Mouse (Mus musculus) myocyte (in vitro differentiated cells): ENCODE data around the gene Plcb2. TPM values are rescaled to one million over a fixed set of nuclear protein-coding genes. Genes with fewer than 3 reads are reported as not detected.

Experiments used
- H3K27me3 ChIP-seq: one replicate; pipeline ENCODE4 v1.6.1; 2011; ENCODE audit not compliant: control insufficient read depth, insufficient read depth, insufficient read length
- H3K36me3 ChIP-seq: one replicate; pipeline ENCODE4 v1.6.1; 2011; ENCODE audit not compliant: control insufficient read depth, insufficient read depth
- H3K4me2 ChIP-seq: one replicate; pipeline ENCODE4 v1.6.1; 2011; ENCODE audit warnings: low read depth, control low read depth
- H3K4me3 ChIP-seq: one replicate; pipeline ENCODE4 v1.5.1; 2011; ENCODE audit warnings: mild to moderate bottlenecking, control low read depth, moderate library complexity
- H3K79me2 ChIP-seq: one replicate; pipeline ENCODE4 v1.6.1; 2011; ENCODE audit not compliant: control insufficient read depth, insufficient read depth
- H3ac ChIP-seq: one replicate; pipeline ENCODE4 v1.6.1; 2011; ENCODE audit not compliant: control insufficient read depth, insufficient read length
- CEBPB ChIP-seq: IDR thresholded peaks from 2 replicates; pipeline ENCODE4 v1.6.1; 2011; ENCODE audit warnings: mild to moderate bottlenecking, moderate library complexity; ENCODE audit not compliant: poor library complexity, insufficient read depth, severe bottlenecking
- E2F4 ChIP-seq: IDR thresholded peaks from one replicate; pipeline ENCODE4 v1.6.1; 2011; ENCODE audit warnings: mild to moderate bottlenecking, control low read depth, moderate library complexity; ENCODE audit not compliant: insufficient read depth
- MAX ChIP-seq: IDR thresholded peaks from one replicate; pipeline ENCODE4 v1.6.1; 2011; ENCODE audit warnings: low read depth, mild to moderate bottlenecking, control low read depth
- MYOD1 ChIP-seq, 3 experiments: IDR thresholded peaks; one replicate each; pipeline ENCODE4 v1.6.1; 2011; ENCODE audit warnings: control low read depth in 2 of 3, low read depth in 2 of 3, mild to moderate bottlenecking in 2 of 3, moderate library complexity in 1 of 3; ENCODE audit not compliant: insufficient read length in 2 of 3, control insufficient read depth in 1 of 3
- MYOG ChIP-seq, 3 experiments: IDR thresholded peaks; one replicate each; pipeline ENCODE4 v1.6.1; 2011; ENCODE audit warnings: control low read depth in 2 of 3, low read depth in 2 of 3, mild to moderate bottlenecking in 2 of 3; ENCODE audit not compliant: insufficient read length in 2 of 3, control insufficient read depth in 1 of 3, insufficient read depth in 1 of 3
- POLR2A ChIP-seq: IDR thresholded peaks from one replicate; pipeline ENCODE4 v1.6.1; 2011; ENCODE audit warnings: low read depth, mild to moderate bottlenecking, control low read depth, moderate library complexity; ENCODE audit not compliant: insufficient read length
- POLR2AphosphoS2 ChIP-seq: IDR thresholded peaks from one replicate; pipeline ENCODE4 v1.6.1; 2011; ENCODE audit warnings: low read depth, control low read depth; ENCODE audit not compliant: insufficient read length
- REST ChIP-seq: IDR thresholded peaks from one replicate; pipeline ENCODE4 v1.6.1; 2011; ENCODE audit warnings: mild to moderate bottlenecking, control low read depth, moderate library complexity; ENCODE audit not compliant: insufficient read depth, insufficient read length
- SRF ChIP-seq: IDR thresholded peaks from one replicate; pipeline ENCODE4 v1.6.1; 2011; ENCODE audit warnings: low read depth; ENCODE audit not compliant: control insufficient read depth, insufficient read length
- TCF12 ChIP-seq: IDR thresholded peaks from one replicate; pipeline ENCODE4 v1.6.1; 2011; ENCODE audit warnings: mild to moderate bottlenecking, control low read depth; ENCODE audit not compliant: poor library complexity, insufficient read depth, severe bottlenecking
- TCF3 ChIP-seq: IDR thresholded peaks from one replicate; pipeline ENCODE4 v1.6.1; 2011; ENCODE audit warnings: low read depth, control low read depth; ENCODE audit not compliant: insufficient read length
- USF1 ChIP-seq: IDR thresholded peaks from one replicate; pipeline ENCODE4 v1.6.1; 2011; ENCODE audit warnings: low read depth, mild to moderate bottlenecking, control low read depth, moderate library complexity
- polyA plus RNA-seq: library from polyadenylated mRNA; unstranded; fragments of >200 nt; fragmentation: generic; extraction: Trizol; gene quantifications from one replicate; pipeline ENCODE4 v1.2.1, GENCODE M21; 2012; ENCODE audit warnings: missing spikeins

The Plcb2 gene
- polyA plus RNA-seq, 1 experiment = not detected

DNA sequence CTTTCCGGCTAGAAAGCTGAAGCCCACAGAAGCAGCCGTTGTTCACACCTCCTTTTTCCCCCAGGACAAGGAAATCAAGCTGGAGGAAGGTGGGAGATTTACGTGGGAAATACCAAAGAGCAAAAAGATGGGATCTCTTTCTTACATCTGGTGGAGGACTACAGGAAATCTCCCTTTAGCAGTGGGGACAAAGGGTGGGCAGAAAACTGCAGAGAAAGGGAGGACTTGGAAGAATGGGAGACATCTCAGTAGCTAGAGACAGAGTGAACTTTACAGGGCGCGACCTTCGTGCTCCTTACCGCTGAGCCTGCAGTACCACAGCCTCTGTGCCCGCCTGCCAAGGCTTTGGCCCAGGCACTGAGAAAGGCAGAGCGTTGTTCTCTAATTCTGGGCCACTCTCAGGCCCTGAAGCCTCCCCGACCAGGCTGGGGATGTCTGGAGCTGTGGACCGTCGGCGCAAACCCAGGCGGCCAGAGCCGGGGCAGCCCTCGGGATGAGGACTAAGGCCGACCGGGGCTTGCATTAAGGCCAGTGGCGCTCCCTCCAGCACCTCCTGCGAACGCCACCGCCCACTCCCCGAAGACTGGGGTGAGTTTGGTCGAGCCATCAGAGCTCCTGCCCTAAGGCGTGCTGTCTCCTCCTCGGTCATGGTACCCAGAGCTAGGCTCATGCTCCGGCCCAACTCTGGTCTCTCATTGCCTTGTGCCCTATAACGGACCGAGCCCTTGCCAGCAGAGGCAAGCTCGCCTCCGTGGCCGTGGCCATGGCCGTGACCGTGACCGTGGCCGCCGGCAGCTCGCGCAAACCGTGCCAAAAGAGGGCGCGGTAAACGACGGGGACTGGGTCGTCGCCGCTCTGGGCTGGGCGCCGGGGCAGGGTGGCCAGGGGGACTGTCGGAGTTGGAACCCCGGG is 26.0 kb downstream of the Plcb2 start:
- Histone ChIP-seq H3K36me3 (no peaks in the 10 kb centered on the region), H3K4me3 (no peak overlapping the region), H3ac (no peak overlapping the region), H3K4me2 (peak overlapping the region; percentile 74), H3K27me3 (peaks cover 44% of the 10 kb centered on the region), H3K79me2 (no peaks in the 10 kb centered on the region)
- no peak for TF ChIP-seq E2F4
- no peak for TF ChIP-seq USF1

DNA sequence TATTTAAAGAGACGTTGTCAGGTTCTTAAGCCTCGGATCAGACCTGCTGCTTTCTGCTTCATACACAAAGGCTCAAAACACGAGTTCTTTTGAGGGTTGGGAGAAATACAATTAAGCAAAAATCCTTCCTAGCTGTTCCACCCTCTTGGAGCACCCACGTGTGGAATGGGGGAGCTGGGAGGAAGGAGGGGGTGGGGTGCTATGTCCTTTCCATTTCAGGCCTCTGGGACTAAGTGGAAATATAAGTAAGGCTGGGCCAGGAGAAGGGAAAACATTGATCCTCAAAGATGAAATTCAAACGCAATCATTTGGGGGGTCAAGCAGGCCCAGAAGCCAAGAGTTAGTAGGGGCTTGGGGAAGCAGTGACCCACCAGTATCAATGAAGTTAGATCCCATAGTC is 27.1 kb downstream of the Plcb2 start:
- H3K4me3 ChIP-seq = no peak overlapping the region
- no peaks in the 10 kb centered on the region for H3K36me3 ChIP-seq
- no peak for TF ChIP-seq USF1
- no peak for TF ChIP-seq MYOD1 (IDR thresholded peaks at IDR 0.05; ENCODE audit: control insufficient read depth in 1 of 3, insufficient read length in 2 of 3, low read depth in 2 of 3)
- no peak for TF ChIP-seq TCF3
- no peak for TF ChIP-seq REST
- no peak for TF ChIP-seq E2F4
- TF ChIP-seq MYOG (IDR thresholded peaks at IDR 0.05; ENCODE audit: control insufficient read depth in 1 of 3, insufficient read depth in 1 of 3, insufficient read length in 2 of 3, low read depth in 2 of 3) = no peak
- TF ChIP-seq SRF = no peak
- TF ChIP-seq TCF12 = no peak
- TF ChIP-seq MAX = no peak
- no peak for TF ChIP-seq POLR2AphosphoS2
- no peak for TF ChIP-seq CEBPB
- H3ac ChIP-seq = no peak overlapping the region
- no peak overlapping the region for H3K4me2 ChIP-seq
- no peaks in the 10 kb centered on the region for H3K79me2 ChIP-seq
- peaks cover 44% of the 10 kb centered on the region for H3K27me3 ChIP-seq

DNA sequence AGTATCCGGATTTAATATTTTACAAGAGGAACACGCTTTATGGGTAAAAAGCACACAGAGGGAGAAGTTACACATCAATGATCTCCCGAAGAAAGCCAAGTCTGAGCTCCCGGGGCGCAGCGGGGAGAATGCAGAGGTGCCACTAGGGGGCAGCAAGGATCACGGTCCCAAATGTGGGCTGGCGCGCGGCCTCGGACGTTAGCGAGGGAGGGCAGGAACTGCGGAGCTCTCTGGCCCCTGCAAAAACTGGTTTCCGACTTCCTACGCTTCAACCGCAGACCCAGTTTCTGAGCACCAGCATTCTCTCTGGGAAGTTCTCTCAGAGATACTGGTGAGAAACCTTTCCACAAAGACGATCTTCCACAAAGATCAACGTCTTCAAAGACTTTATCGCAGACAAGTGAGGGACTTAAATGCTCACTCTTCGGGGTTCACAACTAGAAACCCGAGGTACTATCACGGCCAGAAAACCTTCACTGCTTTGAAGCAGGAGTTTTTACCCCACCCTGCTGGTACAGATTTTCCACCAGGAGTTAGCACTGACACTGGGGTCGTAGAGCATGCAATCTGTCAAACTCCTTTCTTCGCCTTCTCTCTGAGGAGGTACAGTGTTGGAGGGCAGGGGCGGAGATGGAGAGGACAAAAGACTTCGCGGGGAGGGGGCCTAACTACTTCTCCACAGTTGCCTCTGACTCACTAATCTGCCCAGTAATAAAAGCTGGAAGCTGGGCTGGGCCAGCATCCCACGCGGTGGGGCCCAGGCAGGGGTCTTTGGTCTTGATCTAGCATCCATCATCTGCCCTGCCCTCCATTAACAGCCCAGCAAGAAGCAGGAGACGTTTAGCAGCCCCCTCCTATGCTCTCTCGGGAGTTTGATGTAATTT is 27.8 kb downstream of the Plcb2 start:
- Histone ChIP-seq H3K4me2 (peak overlapping the region; percentile 63), H3K36me3 (no peaks in the 10 kb centered on the region), H3K79me2 (no peaks in the 10 kb centered on the region), H3ac (no peak overlapping the region), H3K4me3 (no peak overlapping the region), H3K27me3 (peaks cover 38% of the 10 kb centered on the region)
- no peak for TF ChIP-seq POLR2AphosphoS2
- no peak for TF ChIP-seq MAX
- TF ChIP-seq SRF = no peak
- no peak for TF ChIP-seq POLR2A
- TF ChIP-seq CEBPB = no peak
- TF ChIP-seq TCF12 = no peak
- no peak for TF ChIP-seq USF1
- no peak for TF ChIP-seq MYOD1 (IDR thresholded peaks at IDR 0.05; ENCODE audit: control insufficient read depth in 1 of 3, insufficient read length in 2 of 3, low read depth in 2 of 3)

DNA sequence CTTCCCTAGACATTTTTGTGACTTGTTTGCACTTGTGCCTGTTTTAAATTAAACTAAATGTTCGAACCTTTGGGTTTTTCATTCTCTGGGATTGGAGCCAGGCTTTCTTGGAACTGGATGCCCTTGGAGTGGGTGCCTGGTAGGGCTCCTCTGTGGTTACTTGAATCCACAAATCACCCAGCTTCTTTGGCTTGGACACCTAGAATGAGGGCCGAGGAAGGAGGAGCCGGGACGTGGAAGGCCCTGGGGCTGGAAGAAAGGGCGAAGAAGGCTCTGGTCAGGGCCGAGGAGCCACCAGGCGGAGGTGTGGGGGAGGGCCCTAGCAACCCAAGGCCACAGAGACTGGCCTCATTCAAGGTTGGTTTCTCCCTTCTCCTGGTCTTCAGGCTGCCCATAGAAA is 30.3 kb downstream of the Plcb2 start:
- Histone ChIP-seq H3K4me2 (peak overlapping the region; percentile 36), H3K79me2 (no peaks in the 10 kb centered on the region), H3K27me3 (peaks cover 29% of the 10 kb centered on the region), H3K36me3 (no peaks in the 10 kb centered on the region), H3ac (no peak overlapping the region), H3K4me3 (no peak overlapping the region)
- no peak for TF ChIP-seq CEBPB
- TF ChIP-seq TCF3 = no peak
- no peak for TF ChIP-seq POLR2A
- TF ChIP-seq MYOG (IDR thresholded peaks at IDR 0.05; ENCODE audit: control insufficient read depth in 1 of 3, insufficient read depth in 1 of 3, insufficient read length in 2 of 3, low read depth in 2 of 3) = no peak
- TF ChIP-seq E2F4 = no peak
- TF ChIP-seq MAX = no peak
- no peak for TF ChIP-seq SRF
- no peak for TF ChIP-seq REST

DNA sequence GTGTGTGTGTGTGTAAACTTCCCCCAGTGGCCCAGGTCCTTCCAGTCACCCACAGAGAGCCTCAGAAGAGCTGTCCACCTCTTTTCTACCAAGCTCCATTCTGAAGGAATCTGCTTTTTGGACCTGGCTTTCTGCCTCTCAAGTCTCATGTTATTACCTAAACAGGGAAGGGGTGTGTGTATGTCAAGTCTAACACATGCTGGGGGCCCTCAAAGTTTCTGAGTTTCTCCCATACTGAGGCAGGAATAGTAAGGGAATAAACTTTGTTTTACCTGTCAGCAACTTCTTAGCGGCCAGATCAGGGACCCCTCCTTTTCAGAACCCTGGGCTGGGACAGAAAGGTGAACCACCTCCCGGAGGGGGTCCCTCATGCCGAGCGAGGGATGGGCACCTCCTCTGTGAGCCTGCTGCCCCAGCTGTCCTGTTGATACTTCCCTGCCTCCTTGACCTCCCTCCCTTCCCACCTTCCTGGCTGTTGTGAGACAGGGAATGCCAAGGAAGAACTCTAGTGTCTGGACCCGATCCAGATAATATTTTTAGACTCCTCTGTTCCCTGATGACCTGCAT is 30.8 kb downstream of the Plcb2 start:
- H3K27me3 ChIP-seq = peaks cover 23% of the 10 kb centered on the region
- H3K4me3 ChIP-seq = no peak overlapping the region
- TF ChIP-seq CEBPB (no peak), MYOD1 (IDR thresholded peaks at IDR 0.05; ENCODE audit: control insufficient read depth in 1 of 3, insufficient read length in 2 of 3, low read depth in 2 of 3) (peak in 1 of 3 experiments; percentile 43)
- H3K36me3 ChIP-seq = no peaks in the 10 kb centered on the region
- H3ac ChIP-seq = no peak overlapping the region
- no peak overlapping the region for H3K4me2 ChIP-seq
- H3K79me2 ChIP-seq = no peaks in the 10 kb centered on the region
